Mouse (Mus musculus) embryo, embryonic 11.5 days (tissue): ENCODE data around the gene Nbea.

ENCODE experiments used
- DNase-seq: peaks from one replicate; pipeline ENCODE4 v3.0.0-alpha.2; 2012; ENCODE audit warnings: low read depth, low spot score

Gene Nbea

GRCm38 (mm10) chr3:55593312-55593711, 590.2 kb downstream of the Nbea start:
- no peak for DNase-seq

- DNase-seq, result no peak
These were observed 592.8 kb downstream of the Nbea start for GRCm38 (mm10) chr3:55590727-55591126.

GRCm38 (mm10) chr3:55590291-55590690, 593.2 kb downstream of the Nbea start:
- DNase-seq, result no peak

GRCm38 (mm10) chr3:55589402-55589944, 594.0 kb downstream of the Nbea start:
- DNase-seq, result no peak

GRCm38 (mm10) chr3:55587972-55588946, 595.2 kb downstream of the Nbea start:
- peak; percentile 43 for DNase-seq

- DNase-seq, result no peak
These were observed 596.0 kb downstream of the Nbea start for GRCm38 (mm10) chr3:55587434-55587971.
